Mouse (Mus musculus) embryonic facial prominence, embryonic 11.5 days (tissue): ENCODE measurements around the gene Xrra1. TPM values are rescaled to one million over a fixed set of nuclear protein-coding genes. Genes with fewer than 3 reads are reported as not detected.
"Not testable (repeated sequence)": the region's sequence is repeated elsewhere in the genome, so short reads cannot be mapped to it uniquely, and the experiment has no call there.

Experiments used
- ATAC-seq: fragments of 200-750 bp; cut with Nextera tagmentation; replicated peaks from 2 replicates; pipeline ENCODE4 v1.8.0; 2017; ENCODE audit warnings: low read depth; ENCODE audit not compliant: insufficient number of reproducible peaks, low FRiP score, low TSS enrichment
- DNase-seq: peaks from one replicate; pipeline ENCODE4 v3.0.0-alpha.2; 2015; ENCODE audit warnings: low spot score
- H3K27ac ChIP-seq: fragments of 300-500 bp; sonication (generic); replicated peaks from 2 replicates; pipeline ENCODE4 v1.5.1; 2014; ENCODE audit warnings: mild to moderate bottlenecking, low read depth, low read length, control low read depth
- H3K27me3 ChIP-seq: fragments of 300-500 bp; sonication (generic); 2 replicates; pipeline ENCODE4 v1.6.1; 2014; ENCODE audit warnings: mild to moderate bottlenecking, low read length, moderate library complexity, mixed read lengths; ENCODE audit not compliant: control insufficient read depth, insufficient read depth
- H3K36me3 ChIP-seq: fragments of 300-500 bp; sonication (generic); replicated peaks from 2 replicates; pipeline ENCODE4 v1.6.1; 2014; ENCODE audit warnings: low read depth, mild to moderate bottlenecking, low read length, moderate library complexity, mixed read lengths; ENCODE audit not compliant: control insufficient read depth, insufficient read depth
- H3K4me1 ChIP-seq: fragments of 300-500 bp; sonication (generic); 2 replicates; pipeline ENCODE4 v1.6.1; 2014; ENCODE audit warnings: low read length, mixed read lengths; ENCODE audit not compliant: control insufficient read depth, insufficient read depth
- H3K4me2 ChIP-seq: fragments of 300-500 bp; sonication (generic); 2 replicates; pipeline ENCODE4 v1.6.1; 2014; ENCODE audit warnings: low read depth, mild to moderate bottlenecking, control low read depth, low read length, moderate library complexity
- H3K4me3 ChIP-seq: fragments of 300-500 bp; sonication (generic); 2 replicates; pipeline ENCODE4 v1.5.1; 2014; ENCODE audit warnings: low read depth, low read length, control low read depth
- H3K9ac ChIP-seq: fragments of 300-500 bp; sonication (generic); replicated peaks from 2 replicates; pipeline ENCODE4 v1.6.1; 2014; ENCODE audit warnings: mild to moderate bottlenecking, control low read depth, low read length
- H3K9me3 ChIP-seq: fragments of 300-500 bp; sonication (generic); replicated peaks from 2 replicates; pipeline ENCODE4 v1.6.1; 2016; ENCODE audit warnings: mild to moderate bottlenecking, low read length, inconsistent platforms, mixed read lengths; ENCODE audit not compliant: control insufficient read depth
- WGBS: fragments of 180-500 bp; shearing (Covaris S2); extraction: QIAGEN DNeasy Blood & Tissue Kit; methylation state at CpG from one replicate; pipeline ENCODE4 v1.1.7; 2014; 5-methylcytosine and 5-hydroxymethylcytosine counted together
- polyA plus RNA-seq: library from polyadenylated mRNA; unstranded; fragments of >200 nt; fragmentation: Nextera tagmentation; extraction: Ambion mirVana; gene quantifications from 2 replicates; pipeline ENCODE4 v1.2.1, GENCODE M21; 2014

The Xrra1 gene
- polyA plus RNA-seq, 1 experiment from 2014 or later: 0.52 TPM

GRCm38 (mm10) chr7:99947329-99947728, 88.4 kb downstream of the Xrra1 start:
- H3K36me3 ChIP-seq: peaks cover 3% of the 10 kb centered on the region; the same call in 1 of the 2 replicates
- no peak overlapping the region for H3K9ac ChIP-seq
- H3K4me2 ChIP-seq: no peak overlapping the region
- no peaks in the 10 kb centered on the region for H3K27me3 ChIP-seq
- no peaks in the 10 kb centered on the region for H3K9me3 ChIP-seq
- H3K4me1 ChIP-seq: no peaks in the 10 kb centered on the region
- DNase-seq (no peak), ATAC-seq (no peak)
- no peak overlapping the region for H3K4me3 ChIP-seq
- WGBS: 95% methylated on average over 9 of the region's 9 CpGs
- H3K27ac ChIP-seq: no peak overlapping the region

GRCm38 (mm10) chr7:99953442-99954098, 94.7 kb downstream of the Xrra1 start:
- Histone ChIP-seq H3K4me2 (no peak overlapping the region), H3K9ac (no peak overlapping the region), H3K4me1 (no peaks in the 10 kb centered on the region), H3K27me3 (no peaks in the 10 kb centered on the region), H3K27ac (no peak overlapping the region), H3K36me3 (no peaks in the 10 kb centered on the region), H3K9me3 (no peaks in the 10 kb centered on the region), H3K4me3 (no peak overlapping the region)
- ATAC-seq (no peak), DNase-seq (no peak)
- WGBS: 86% methylated on average over 6 of the region's 6 CpGs

- Histone ChIP-seq H3K36me3 (no peaks in the 10 kb centered on the region), H3K4me3 (no peak overlapping the region), H3K4me1 (no peaks in the 10 kb centered on the region), H3K27me3 (no peaks in the 10 kb centered on the region), H3K27ac (no peak overlapping the region), H3K4me2 (no peak overlapping the region), H3K9ac (no peak overlapping the region), H3K9me3 (no peaks in the 10 kb centered on the region)
- ATAC-seq: no peak
- DNase-seq: no peak
- 96% methylated on average over 8 of the region's 8 CpGs for WGBS
Observed at GRCm38 (mm10) chr7:99954212-99954611, 95.3 kb downstream of the Xrra1 start.

- Histone ChIP-seq H3K4me1 (no peaks in the 10 kb centered on the region), H3K4me3 (no peak overlapping the region), H3K27me3 (no peaks in the 10 kb centered on the region), H3K9me3 (no peaks in the 10 kb centered on the region), H3K27ac (no peak overlapping the region), H3K9ac (no peak overlapping the region), H3K4me2 (no peak overlapping the region), H3K36me3 (no peaks in the 10 kb centered on the region)
- ATAC-seq (no peak), DNase-seq (no peak)
- whole genome bisulfite sequencing: 95% methylated on average over 7 of the region's 7 CpGs
Observed at GRCm38 (mm10) chr7:99956095-99956494, 97.2 kb downstream of the Xrra1 start.

- Histone ChIP-seq H3K4me1 (no peaks in the 10 kb centered on the region), H3K4me2 (no peak overlapping the region), H3K9ac (no peak overlapping the region), H3K36me3 (no peaks in the 10 kb centered on the region), H3K27ac (no peak overlapping the region), H3K9me3 (no peaks in the 10 kb centered on the region), H3K4me3 (no peak overlapping the region), H3K27me3 (no peaks in the 10 kb centered on the region)
- DNase-seq (no peak), ATAC-seq (no peak)
- WGBS: 88% methylated on average over 12 of the region's 12 CpGs
Observed at GRCm38 (mm10) chr7:99957226-99957965, 98.5 kb downstream of the Xrra1 start.

- H3K36me3 ChIP-seq, H3K4me2 ChIP-seq, H3K9ac ChIP-seq, H3K4me3 ChIP-seq, H3K4me1 ChIP-seq, H3K27me3 ChIP-seq, H3K9me3 ChIP-seq, H3K27ac ChIP-seq, DNase-seq, ATAC-seq: not testable (repeated sequence)
- WGBS: 73% methylated on average over 2 of the region's 2 CpGs
Observed at GRCm38 (mm10) chr7:99960571-99960970, 101.7 kb downstream of the Xrra1 start.

- no peaks in the 10 kb centered on the region for H3K27me3 ChIP-seq
- H3K27ac ChIP-seq: no peak overlapping the region
- H3K4me3 ChIP-seq: no peak overlapping the region
- H3K36me3 ChIP-seq: no peaks in the 10 kb centered on the region
- no peak for DNase-seq
- WGBS: 93% methylated on average over 2 of the region's 2 CpGs
- no peaks in the 10 kb centered on the region for H3K9me3 ChIP-seq
- no peak overlapping the region for H3K9ac ChIP-seq
- no peak overlapping the region for H3K4me2 ChIP-seq
- 0 out of 2 replicates have a peak, but pooled peaks cover 2% of the 10 kb centered on the region for H3K4me1 ChIP-seq
- ATAC-seq: no peak
Observed at GRCm38 (mm10) chr7:99961518-99961917, 102.6 kb downstream of the Xrra1 start.

- Histone ChIP-seq H3K4me2 (no peak overlapping the region), H3K4me3 (no peak overlapping the region), H3K4me1 (peaks cover 2% of the 10 kb centered on the region; the same call in 1 of the 2 replicates), H3K27me3 (no peaks in the 10 kb centered on the region), H3K36me3 (no peaks in the 10 kb centered on the region), H3K9ac (no peak overlapping the region), H3K27ac (no peak overlapping the region), H3K9me3 (no peaks in the 10 kb centered on the region)
- DNase-seq (no peak), ATAC-seq (no peak)
- WGBS: 76% methylated on average over 8 of the region's 8 CpGs
Observed at GRCm38 (mm10) chr7:99962536-99963236, 103.8 kb downstream of the Xrra1 start.
